Mouse (Mus musculus): ENCODE data around the gene Nmnat1. TPM values are rescaled to one million over a fixed set of nuclear protein-coding genes. Genes with fewer than 3 reads are reported as not detected.
"Not testable (repeated sequence)": the region's sequence is repeated elsewhere in the genome, so short reads cannot be mapped to it uniquely, and the experiment has no call there.

Gene Nmnat1
- polyA plus RNA-seq, 2 experiments, result 10.1 to 10.6 TPM

GRCm38 (mm10) chr4:149475096-149475495 is 9.9 kb downstream of the Nmnat1 start:
- no peak overlapping the region for H3K27ac ChIP-seq (replicated peaks; ENCODE audit: low read depth, low read length)
- WGBS, result 80% methylated on average over 7 of the region's 7 CpGs
- no peak overlapping the region for H3K4me2 ChIP-seq (replicated peaks; ENCODE audit: low read depth, low read length, severe bottlenecking)
- DNase-seq (ENCODE audit: low spot score), result no peak
- no peaks in the 10 kb centered on the region for H3K9me3 ChIP-seq (ENCODE audit: control insufficient read depth, low read length)
- no peak for TF ChIP-seq POLR2A (IDR thresholded peaks at IDR 0.05; ENCODE audit: borderline replicate concordance, extremely low read depth, insufficient read depth, insufficient read length)
- H3K4me3 ChIP-seq (replicated peaks; ENCODE audit: low read length), result no peak overlapping the region
- no peak overlapping the region for H3K9ac ChIP-seq (ENCODE audit: low read depth, low read length, severe bottlenecking)
- H3K27me3 ChIP-seq (ENCODE audit: control insufficient read depth, insufficient read depth, low read length), result no peaks in the 10 kb centered on the region
- H3K4me1 ChIP-seq (ENCODE audit: control insufficient read depth, insufficient read depth, low read length), result no peaks in the 10 kb centered on the region
- peaks cover 14% of the 10 kb centered on the region for H3K36me3 ChIP-seq (ENCODE audit: control insufficient read depth, insufficient read depth, low read length)
- no peak for ATAC-seq (ENCODE audit: low FRiP score, low read depth)

- DNase-seq (ENCODE audit: low spot score), result no peak
- no peaks in the 10 kb centered on the region for H3K27me3 ChIP-seq (ENCODE audit: control insufficient read depth, insufficient read depth, low read length)
- H3K9ac ChIP-seq (ENCODE audit: low read depth, low read length, severe bottlenecking), result no peak overlapping the region
- no peak for TF ChIP-seq POLR2A (IDR thresholded peaks at IDR 0.05; ENCODE audit: borderline replicate concordance, extremely low read depth, insufficient read depth, insufficient read length)
- H3K4me3 ChIP-seq (replicated peaks; ENCODE audit: low read length), result no peak overlapping the region
- no peaks in the 10 kb centered on the region for H3K4me1 ChIP-seq (ENCODE audit: control insufficient read depth, insufficient read depth, low read length)
- no peak overlapping the region for H3K4me2 ChIP-seq (replicated peaks; ENCODE audit: low read depth, low read length, severe bottlenecking)
- no peaks in the 10 kb centered on the region for H3K9me3 ChIP-seq (ENCODE audit: control insufficient read depth, low read length)
- H3K36me3 ChIP-seq (ENCODE audit: control insufficient read depth, insufficient read depth, low read length), result peaks cover 31% of the 10 kb centered on the region
- no peak for ATAC-seq (ENCODE audit: low FRiP score, low read depth)
- H3K27ac ChIP-seq (replicated peaks; ENCODE audit: low read depth, low read length), result no peak overlapping the region
- WGBS, result 87% methylated on average over 3 of the region's 3 CpGs
Measured at GRCm38 (mm10) chr4:149469557-149469956, 15.4 kb downstream of the Nmnat1 start.

- Histone ChIP-seq H3K4me1 (ENCODE audit: control insufficient read depth, insufficient read depth, low read length) (no peaks in the 10 kb centered on the region), H3K27me3 (ENCODE audit: control insufficient read depth, insufficient read depth, low read length) (no peaks in the 10 kb centered on the region), H3K9me3 (ENCODE audit: control insufficient read depth, low read length) (no peaks in the 10 kb centered on the region), H3K36me3 (ENCODE audit: control insufficient read depth, insufficient read depth, low read length) (peaks cover 9% of the 10 kb centered on the region), H3K9ac (ENCODE audit: low read depth, low read length, severe bottlenecking) (no peak overlapping the region), H3K4me2 (replicated peaks; ENCODE audit: low read depth, low read length, severe bottlenecking) (no peak overlapping the region), H3K27ac (replicated peaks; ENCODE audit: low read depth, low read length) (no peak overlapping the region), H3K4me3 (replicated peaks; ENCODE audit: low read length) (no peak overlapping the region)
- no peak for TF ChIP-seq POLR2A (IDR thresholded peaks at IDR 0.05; ENCODE audit: borderline replicate concordance, extremely low read depth, insufficient read depth, insufficient read length)
- WGBS, result 82% methylated on average over 6 of the region's 6 CpGs
- no peak for DNase-seq (ENCODE audit: low spot score)
- ATAC-seq (ENCODE audit: low FRiP score, low read depth), result no peak
Measured at GRCm38 (mm10) chr4:149463435-149463950, 21.5 kb downstream of the Nmnat1 start.

GRCm38 (mm10) chr4:149462305-149462971 is 22.6 kb downstream of the Nmnat1 start:
- Histone ChIP-seq H3K36me3 (ENCODE audit: control insufficient read depth, insufficient read depth, low read length) (peaks cover under 1% of the 10 kb centered on the region; the same call in 1 of the 2 replicates), H3K27ac (replicated peaks; ENCODE audit: low read depth, low read length) (no peak overlapping the region), H3K9ac (ENCODE audit: low read depth, low read length, severe bottlenecking) (no peak overlapping the region), H3K4me1 (ENCODE audit: control insufficient read depth, insufficient read depth, low read length) (no peaks in the 10 kb centered on the region), H3K27me3 (ENCODE audit: control insufficient read depth, insufficient read depth, low read length) (no peaks in the 10 kb centered on the region), H3K4me3 (replicated peaks; ENCODE audit: low read length) (no peak overlapping the region), H3K4me2 (replicated peaks; ENCODE audit: low read depth, low read length, severe bottlenecking) (no peak overlapping the region), H3K9me3 (ENCODE audit: control insufficient read depth, low read length) (no peaks in the 10 kb centered on the region)
- no peak for TF ChIP-seq POLR2A (IDR thresholded peaks at IDR 0.05; ENCODE audit: borderline replicate concordance, extremely low read depth, insufficient read depth, insufficient read length)
- no peak for DNase-seq (ENCODE audit: low spot score)
- WGBS, result 74% methylated on average over 6 of the region's 6 CpGs
- no peak for ATAC-seq (ENCODE audit: low FRiP score, low read depth)

- no peaks in the 10 kb centered on the region for H3K36me3 ChIP-seq (ENCODE audit: control insufficient read depth, insufficient read depth, low read length)
- no peaks in the 10 kb centered on the region for H3K9me3 ChIP-seq (ENCODE audit: control insufficient read depth, low read length)
- no peak for DNase-seq (ENCODE audit: low spot score)
- H3K4me3 ChIP-seq (replicated peaks; ENCODE audit: low read length), result no peak overlapping the region
- H3K9ac ChIP-seq (ENCODE audit: low read depth, low read length, severe bottlenecking), result no peak overlapping the region
- H3K27ac ChIP-seq (replicated peaks; ENCODE audit: low read depth, low read length), result no peak overlapping the region
- TF ChIP-seq POLR2A (IDR thresholded peaks at IDR 0.05; ENCODE audit: borderline replicate concordance, extremely low read depth, insufficient read depth, insufficient read length), result no peak
- no peaks in the 10 kb centered on the region for H3K27me3 ChIP-seq (ENCODE audit: control insufficient read depth, insufficient read depth, low read length)
- ATAC-seq (ENCODE audit: low FRiP score, low read depth), result no peak
- no peaks in the 10 kb centered on the region for H3K4me1 ChIP-seq (ENCODE audit: control insufficient read depth, insufficient read depth, low read length)
- 69% methylated on average over 7 of the region's 7 CpGs for WGBS
- H3K4me2 ChIP-seq (replicated peaks; ENCODE audit: low read depth, low read length, severe bottlenecking), result no peak overlapping the region
Measured at GRCm38 (mm10) chr4:149461579-149462304, 23.3 kb downstream of the Nmnat1 start.

GRCm38 (mm10) chr4:149460475-149460874 is 24.5 kb downstream of the Nmnat1 start:
- not testable (repeated sequence) for H3K27me3 ChIP-seq (ENCODE audit: control insufficient read depth, insufficient read depth, low read length); H3K4me2 ChIP-seq (replicated peaks; ENCODE audit: low read depth, low read length, severe bottlenecking); H3K4me1 ChIP-seq (ENCODE audit: control insufficient read depth, insufficient read depth, low read length); H3K9me3 ChIP-seq (ENCODE audit: control insufficient read depth, low read length); ATAC-seq (ENCODE audit: low FRiP score, low read depth); H3K36me3 ChIP-seq (ENCODE audit: control insufficient read depth, insufficient read depth, low read length); H3K9ac ChIP-seq (ENCODE audit: low read depth, low read length, severe bottlenecking); H3K4me3 ChIP-seq (replicated peaks; ENCODE audit: low read length); DNase-seq (ENCODE audit: low spot score); H3K27ac ChIP-seq (replicated peaks; ENCODE audit: low read depth, low read length)
- 90% methylated on average over 2 of the region's 2 CpGs for WGBS

Data from limb, embryonic 14.5 days (tissue).